ENCODE assay signal across 18 mouse cellular contexts in the genomic region with DNA sequence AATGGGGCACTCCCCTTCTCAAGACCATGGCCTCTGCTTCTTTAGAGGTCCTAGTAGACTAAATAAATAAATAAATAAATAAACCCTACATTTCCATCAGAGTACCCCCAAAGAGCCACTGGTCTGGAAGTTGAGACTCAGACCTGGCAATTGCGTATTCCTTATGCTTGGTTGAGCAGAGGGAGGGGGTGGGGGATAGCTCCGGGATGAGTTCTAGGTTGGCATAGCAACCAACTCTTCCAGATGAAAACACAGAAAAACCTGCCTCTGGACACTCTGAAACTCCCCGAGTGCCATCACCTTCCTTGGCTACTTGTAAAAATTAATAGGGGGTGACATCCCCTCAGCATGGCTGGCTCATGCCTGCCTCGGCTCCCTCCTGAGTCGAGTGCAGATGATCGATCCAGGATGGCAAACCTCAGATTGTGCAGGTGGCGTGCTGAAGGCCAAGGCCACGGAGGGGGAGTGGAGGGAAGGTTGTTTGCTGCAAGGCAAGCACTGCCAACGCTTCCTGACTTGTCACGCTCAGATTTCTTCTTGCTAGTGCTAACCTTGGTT. TPM values are rescaled to one million over a fixed set of nuclear protein-coding genes. Genes with fewer than 3 reads are reported as not detected.
DNase-seq lines count a peak whose midpoint lies in the region; ATAC-seq and TF ChIP-seq lines count a peak whose summit lies in the region.
"Had no signal": no experiment of that assay in that cellular context is flagged by ENCODE, and none has a peak within 500 bp of the region (broad histone marks: within the 10 kb centered on the region; RNA-seq: fewer than 3 reads in every experiment).

No protein-coding gene starts in this region.

- no peak for TF ChIP-seq CTCF in left cerebral cortex, adult 2 months (IDR thresholded peaks at IDR 0.05)

- ATAC-seq in midbrain, embryonic 12.5 days (ENCODE audit: low FRiP score, low read depth), result no peak
- ATAC-seq in hindbrain, embryonic 14.5 days (ENCODE audit: low FRiP score), result peak; percentile 55
- ATAC-seq: activated CD4-positive, CD25-positive, alpha-beta regulatory T cell, adult 4 months had no signal

- peak; percentile 45 for DNase-seq in embryo, embryonic 10.5 days (ENCODE audit: low spot score)
- DNase-seq in embryo, embryonic 10 days (ENCODE audit: low spot score), result no peak
- DNase-seq in midbrain, embryonic 10.5 days (ENCODE audit: low spot score), result no peak
- DNase-seq in hindbrain, embryonic 14.5 days (ENCODE audit: low spot score), result peak; percentile 57
- DNase-seq in retina, embryonic 14.5 days (ENCODE audit: low spot score), result peak; percentile 72
- no peak for DNase-seq in left cerebral cortex, adult 2 months (ENCODE audit: extremely low spot score in 1 of 2, low spot score in 2 of 2)
- no peak for DNase-seq in lung, adult 18-20 months
- DNase-seq: gastrocnemius, postnatal 10 days; heart, adult 2 months; layer of hippocampus, adult 9-11 months; lung, embryonic 14.5 days; right cerebral cortex, postnatal 25 days had no signal

- H3K27me3 ChIP-seq in midbrain, embryonic 12.5 days, result peaks cover 5% of the 10 kb centered on the region
- peaks cover 6% of the 10 kb centered on the region; the same call in 1 of the 2 replicates for H3K27me3 ChIP-seq in midbrain, embryonic 10.5 days (ENCODE audit: low read depth, poor library complexity, severe bottlenecking)
- no peaks in the 10 kb centered on the region for H3K27me3 ChIP-seq in hindbrain, embryonic 14.5 days (ENCODE audit: control insufficient read depth, insufficient read depth, low read length)

- H3K9ac ChIP-seq in midbrain, embryonic 12.5 days (replicated peaks), result no peak overlapping the region
- no peak overlapping the region for H3K9ac ChIP-seq in hindbrain, embryonic 14.5 days
- H3K9ac ChIP-seq: embryonic facial prominence, embryonic 13.5 days; lung, embryonic 14.5 days had no signal

- no peaks in the 10 kb centered on the region for H3K36me3 ChIP-seq in midbrain, embryonic 12.5 days
- no peaks in the 10 kb centered on the region for H3K36me3 ChIP-seq in midbrain, embryonic 10.5 days
- no peaks in the 10 kb centered on the region for H3K36me3 ChIP-seq in hindbrain, embryonic 14.5 days (replicated peaks; ENCODE audit: control insufficient read depth, insufficient read depth)
- H3K36me3 ChIP-seq: embryonic facial prominence, embryonic 13.5 days had no signal

- peak overlapping the region; percentile 35; the same call in 1 of the 2 replicates for H3K27ac ChIP-seq in midbrain, embryonic 12.5 days (replicated peaks)
- H3K27ac ChIP-seq in midbrain, embryonic 10.5 days (replicated peaks), result no peak overlapping the region
- H3K27ac ChIP-seq in hindbrain, embryonic 14.5 days, result peak overlapping the region; percentile 63; the same call in 1 of the 2 replicates
- no peak overlapping the region for H3K27ac ChIP-seq in left cerebral cortex, adult 2 months
- H3K27ac ChIP-seq: embryonic facial prominence, embryonic 13.5 days; heart, adult 2 months; kidney, postnatal 0 days; macrophage had no signal

- no peaks in the 10 kb centered on the region for H3K9me3 ChIP-seq in midbrain, embryonic 12.5 days
- H3K9me3 ChIP-seq in midbrain, embryonic 10.5 days (replicated peaks), result no peaks in the 10 kb centered on the region
- H3K9me3 ChIP-seq in hindbrain, embryonic 14.5 days (ENCODE audit: control insufficient read depth, low read length), result no peaks in the 10 kb centered on the region
- H3K9me3 ChIP-seq: embryonic facial prominence, embryonic 13.5 days had no signal

- intact Hi-C loops in left cerebral cortex, adult 2 months (cut with DNase I), result loop anchor here (2.0 kb wide), 1 partner anchor 47 kb away; no protein-coding TSS in a partner anchor

- peaks cover 10% of the 10 kb centered on the region for H3K4me1 ChIP-seq in midbrain, embryonic 12.5 days
- H3K4me1 ChIP-seq in midbrain, embryonic 10.5 days, result peaks cover 21% of the 10 kb centered on the region
- H3K4me1 ChIP-seq in hindbrain, embryonic 14.5 days (replicated peaks; ENCODE audit: control insufficient read depth, insufficient read depth, low read length), result peaks cover 16% of the 10 kb centered on the region
- H3K4me1 ChIP-seq: embryonic facial prominence, embryonic 13.5 days had no signal

- WGBS in midbrain, embryonic 12.5 days, result 33% methylated on average over 10 of the region's 10 CpGs
- WGBS in midbrain, embryonic 10.5 days, result 45% methylated on average over 10 of the region's 10 CpGs
- 27% methylated on average over 10 of the region's 10 CpGs for WGBS in hindbrain, embryonic 14.5 days

- no peak overlapping the region for H3K4me3 ChIP-seq in midbrain, embryonic 12.5 days
- H3K4me3 ChIP-seq in midbrain, embryonic 10.5 days, result no peak overlapping the region
- no peak overlapping the region for H3K4me3 ChIP-seq in hindbrain, embryonic 14.5 days (replicated peaks; ENCODE audit: low read length)
- H3K4me3 ChIP-seq in left cerebral cortex, adult 2 months, result no peak overlapping the region
- H3K4me3 ChIP-seq: embryonic facial prominence, embryonic 13.5 days; heart, adult 2 months had no signal

- no peak overlapping the region for H3K4me2 ChIP-seq in midbrain, embryonic 12.5 days (replicated peaks)
- H3K4me2 ChIP-seq in hindbrain, embryonic 14.5 days (replicated peaks), result no peak overlapping the region
- H3K4me2 ChIP-seq: embryonic facial prominence, embryonic 13.5 days; lung, embryonic 14.5 days had no signal

RNA-seq across cellular contexts. Expression of a gene that starts 12.4 kb away (rescaled TPM):
- 1.6 and 1.8 TPM in 2 replicates for polyA plus RNA-seq in midbrain, embryonic 12.5 days (2016; fragmentation: Nextera tagmentation; extraction: Ambion mirVana)
- polyA plus RNA-seq in midbrain, embryonic 10.5 days (2016; fragmentation: Nextera tagmentation; extraction: Ambion mirVana), result 1.2 and 2.0 TPM in 2 replicates
- 5.2 and 6.4 TPM in 2 replicates for polyA plus RNA-seq in hindbrain, embryonic 14.5 days (2014; fragmentation: Nextera tagmentation; extraction: Ambion mirVana)
- 1 to 10 TPM; 3.8 to 4.0 TPM for total RNA-seq in left cerebral cortex, adult 2 months (2021)
- polyA plus RNA-seq: activated CD4-positive, CD25-positive, alpha-beta regulatory T cell, adult 4 months; macrophage had no signal

RNA-seq across cellular contexts. Expression of a gene that starts 16.1 kb away (rescaled TPM):
- 0.27 and 0.34 TPM in 2 replicates for polyA plus RNA-seq in midbrain, embryonic 12.5 days (2016; fragmentation: Nextera tagmentation; extraction: Ambion mirVana)
- 0.06 TPM in 1 of 2 replicates, not detected in the other for polyA plus RNA-seq in midbrain, embryonic 10.5 days (2016; fragmentation: Nextera tagmentation; extraction: Ambion mirVana)
- 8.8 and 13.6 TPM in 2 replicates for polyA plus RNA-seq in hindbrain, embryonic 14.5 days (2014; fragmentation: Nextera tagmentation; extraction: Ambion mirVana)
- 10 to 100 TPM; 33.4 to 42.4 TPM for total RNA-seq in left cerebral cortex, adult 2 months (2021)
- total RNA-seq: heart, adult 2 months; liver, adult 2 months had no signal
- polyA plus RNA-seq: activated CD4-positive, CD25-positive, alpha-beta regulatory T cell, adult 4 months; heart, adult 2 months; liver, adult 2 months; lung, embryonic 14.5 days; macrophage had no signal

RNA-seq across cellular contexts. Expression of a gene that starts 54.1 kb away (rescaled TPM):
- polyA plus RNA-seq in midbrain, embryonic 12.5 days (2016; fragmentation: Nextera tagmentation; extraction: Ambion mirVana), result 69.1 and 71.8 TPM in 2 replicates
- polyA plus RNA-seq in midbrain, embryonic 10.5 days (2016; fragmentation: Nextera tagmentation; extraction: Ambion mirVana), result 30.5 and 41.3 TPM in 2 replicates
- polyA plus RNA-seq in hindbrain, embryonic 14.5 days (2014; fragmentation: Nextera tagmentation; extraction: Ambion mirVana), result 53.4 and 57.4 TPM in 2 replicates
- total RNA-seq in left cerebral cortex, adult 2 months (2021), result 100 to 1,000 TPM; 302 to 313 TPM

RNA-seq across cellular contexts. Expression of a gene that starts 54.3 kb away (rescaled TPM):
- 16.0 and 17.5 TPM in 2 replicates for polyA plus RNA-seq in midbrain, embryonic 12.5 days (2016; fragmentation: Nextera tagmentation; extraction: Ambion mirVana)
- polyA plus RNA-seq in midbrain, embryonic 10.5 days (2016; fragmentation: Nextera tagmentation; extraction: Ambion mirVana), result 19.2 and 22.3 TPM in 2 replicates
- 18.5 and 23.1 TPM in 2 replicates for polyA plus RNA-seq in hindbrain, embryonic 14.5 days (2014; fragmentation: Nextera tagmentation; extraction: Ambion mirVana)
- total RNA-seq in left cerebral cortex, adult 2 months (2021), result 10 to 100 TPM; 63.0 to 65.1 TPM

Comparison
In these comparisons a context has a peak if more than half of its experiments do, and no peak if none do; other contexts are left out.
1. DNase-seq: peak in embryo, embryonic 10.5 days (single experiment), hindbrain, embryonic 14.5 days (single experiment) and retina, embryonic 14.5 days (single experiment); none in embryo, embryonic 10 days (single experiment), midbrain, embryonic 10.5 days (single experiment), left cerebral cortex, adult 2 months (0 of 2) and lung, adult 18-20 months (0 of 2).
2. H3K27ac ChIP-seq: peak in midbrain, embryonic 12.5 days (single experiment) and hindbrain, embryonic 14.5 days (single experiment); none in midbrain, embryonic 10.5 days (single experiment) and left cerebral cortex, adult 2 months (single experiment).